In the genomic region with DNA sequence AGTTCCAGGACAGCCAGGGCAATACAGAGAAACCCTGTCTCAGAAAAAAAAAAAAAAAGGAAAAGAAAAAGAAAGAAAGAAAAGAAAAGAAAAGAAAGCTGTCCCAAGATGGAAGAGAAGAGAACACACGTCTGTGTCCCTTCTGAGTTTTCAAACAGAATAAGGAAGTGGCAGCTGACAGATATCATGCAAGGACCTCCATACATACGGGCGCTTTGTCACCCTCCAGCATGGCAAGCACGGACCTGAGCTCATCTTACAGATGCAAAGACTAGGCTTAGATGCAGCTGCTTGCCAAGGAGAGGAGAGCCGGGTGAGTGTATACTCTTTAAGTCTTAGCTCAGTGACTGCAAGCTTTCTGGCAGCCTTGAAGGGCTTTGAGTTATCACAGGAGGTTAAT, we compare ENCODE assay signal across 35 mouse cellular contexts. TPM values are rescaled to one million over a fixed set of nuclear protein-coding genes. Genes with fewer than 3 reads are reported as not detected.
"Had no signal": no experiment of that assay in that cellular context is flagged by ENCODE, and none has a peak within 500 bp of the region (broad histone marks: within the 10 kb centered on the region; RNA-seq: fewer than 3 reads in every experiment).

No protein-coding gene starts in this region.

- H3K9me3 ChIP-seq: heart, embryonic 10.5 days; heart, embryonic 13.5 days; heart, embryonic 15.5 days; hindbrain, embryonic 10.5 days; hindbrain, embryonic 12.5 days; hindbrain, embryonic 13.5 days; hindbrain, embryonic 15.5 days; intestine, embryonic 15.5 days; kidney, embryonic 15.5 days had no signal

- ATAC-seq: hindbrain, embryonic 16.5 days; hindbrain, postnatal 0 days; inflammation-experienced regulatory T-cells, adult 6 months; intestine, embryonic 15.5 days; intestine, embryonic 16.5 days; intestine, postnatal 0 days had no signal

- DNase-seq: heart, postnatal 10 days; heart, postnatal 14 days; heart, postnatal 36 days; heart, postnatal 4 days; kidney, adult 11 months; kidney, adult 18-20 months; kidney, adult 8-10 months; kidney, postnatal 14 days; kidney, postnatal 25 days; kidney, postnatal 4 days; layer of hippocampus, adult 9-11 months; layer of hippocampus, postnatal 36 days had no signal

- H3K36me3 ChIP-seq: hindbrain, embryonic 12.5 days; hindbrain, embryonic 13.5 days; hindbrain, embryonic 15.5 days had no signal

- H3K27me3 ChIP-seq: intestine, embryonic 15.5 days had no signal

- H3K4me3 ChIP-seq: heart, embryonic 10.5 days; heart, embryonic 12.5 days; heart, embryonic 13.5 days; heart, embryonic 15.5 days; hindbrain, embryonic 10.5 days; hindbrain, embryonic 12.5 days; hindbrain, embryonic 13.5 days; hindbrain, embryonic 15.5 days; intestine, embryonic 15.5 days; kidney, embryonic 15.5 days; layer of hippocampus, adult 2 months; left cerebral cortex, adult 2 months had no signal

- H3K9ac ChIP-seq: heart, embryonic 12.5 days; heart, embryonic 13.5 days; heart, embryonic 15.5 days; hindbrain, embryonic 12.5 days; hindbrain, embryonic 13.5 days; hindbrain, embryonic 14.5 days; hindbrain, embryonic 15.5 days; intestine, embryonic 15.5 days; kidney, embryonic 15.5 days had no signal

- H3K4me2 ChIP-seq: heart, embryonic 11.5 days; heart, embryonic 12.5 days; heart, embryonic 15.5 days; hindbrain, embryonic 12.5 days; hindbrain, embryonic 13.5 days; hindbrain, embryonic 14.5 days; hindbrain, embryonic 15.5 days; intestine, embryonic 15.5 days; kidney, embryonic 15.5 days had no signal

- H3K27ac ChIP-seq: heart, embryonic 10.5 days; heart, embryonic 13.5 days; heart, embryonic 15.5 days; hindbrain, embryonic 10.5 days; hindbrain, embryonic 12.5 days; hindbrain, embryonic 13.5 days; hindbrain, embryonic 14.5 days; hindbrain, embryonic 15.5 days; hindbrain, postnatal 0 days; intestine, embryonic 15.5 days; kidney, embryonic 15.5 days; kidney, postnatal 0 days; layer of hippocampus, adult 2 months; left cerebral cortex, adult 2 months had no signal

RNA-seq across cellular contexts. Expression of a gene that starts 15.1 kb away (rescaled TPM):
- total RNA-seq: heart, postnatal 10 days; heart, postnatal 14 days; heart, postnatal 25 days; heart, postnatal 36 days; heart, postnatal 4 days; layer of hippocampus, postnatal 14 days; layer of hippocampus, postnatal 25 days had no signal
- polyA plus RNA-seq: heart, embryonic 11.5 days; heart, embryonic 12.5 days; inflammation-experienced regulatory T-cells, adult 6 months had no signal

RNA-seq across cellular contexts. Expression of a gene that starts 45.1 kb away (rescaled TPM):
- polyA plus RNA-seq: inflammation-experienced regulatory T-cells, adult 6 months had no signal
